Mouse (Mus musculus) v-Abl transformed pro-B cells (cell line): ENCODE results near the gene Samhd1.

Experiments
- in situ Hi-C, 2 experiments: fragments of 400-800 bp; cut with MboI; formaldehyde crosslinking; loops; one replicate each; pipeline ENCODE4 v1.15.1; 2025; ENCODE audit not compliant: unreplicated experiment in 2 of 2

The Samhd1 gene

DNA sequence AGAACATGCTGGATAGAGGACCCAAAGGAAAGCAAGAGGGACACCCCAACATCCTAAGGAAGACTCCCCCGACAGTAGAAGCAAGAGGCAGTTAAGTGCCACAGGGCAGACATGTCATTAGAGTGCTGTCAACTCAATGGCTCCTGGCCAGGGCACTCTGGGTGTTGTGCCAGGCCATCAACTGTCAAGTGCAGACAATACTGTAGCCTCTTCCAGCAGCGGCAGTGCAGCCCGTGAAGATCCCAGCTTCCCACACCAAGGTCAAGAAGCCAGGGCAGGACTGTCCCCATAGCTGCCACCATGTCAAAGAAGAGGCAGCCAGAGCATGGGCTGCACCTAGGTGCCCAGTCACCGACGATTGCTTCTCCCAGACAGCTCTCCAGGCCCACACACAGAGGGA, 57.9 kb downstream of the Samhd1 start:
- in situ Hi-C loops = no loop called here

DNA sequence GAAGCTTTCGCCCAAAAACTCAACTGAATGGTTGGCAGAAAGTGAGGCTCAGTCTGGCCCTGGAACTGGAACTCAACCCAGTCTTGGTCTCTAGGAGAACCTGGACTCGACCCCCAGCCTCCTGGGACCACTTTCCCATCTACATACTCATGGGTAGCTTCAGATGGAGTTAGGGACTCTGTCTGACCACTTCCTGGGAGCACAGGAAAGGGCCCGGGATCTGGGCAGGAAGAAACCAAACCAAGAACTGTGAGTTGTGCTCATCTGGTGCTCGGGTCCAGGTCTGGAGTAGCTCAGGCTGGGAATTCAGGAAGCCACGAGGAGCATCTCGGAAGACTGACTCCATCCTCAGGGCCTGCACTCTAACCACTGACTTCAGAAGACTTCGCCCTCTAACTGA, 58.5 kb downstream of the Samhd1 start:
- in situ Hi-C loops = no loop called here

DNA sequence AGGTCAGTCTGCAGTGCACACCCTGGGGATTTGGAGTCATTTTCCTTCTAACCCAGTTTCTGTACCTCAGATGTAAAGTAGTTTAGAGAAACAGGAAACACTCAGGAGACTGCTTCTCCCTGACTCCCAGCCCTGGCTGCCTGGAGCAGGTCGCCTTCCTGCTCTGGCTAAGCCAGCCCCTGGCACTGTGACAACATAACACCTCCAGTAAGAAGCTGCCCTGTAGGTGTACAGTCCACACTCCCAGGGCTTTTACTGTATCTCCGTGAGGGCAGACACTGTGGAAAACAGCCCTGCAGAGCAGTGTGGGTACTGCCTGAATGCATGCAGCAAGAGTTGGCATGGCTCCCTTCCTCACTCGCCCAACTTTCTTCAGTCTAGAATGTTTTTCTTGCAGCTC, 59.4 kb downstream of the Samhd1 start:
- in situ Hi-C loops = no loop called here

DNA sequence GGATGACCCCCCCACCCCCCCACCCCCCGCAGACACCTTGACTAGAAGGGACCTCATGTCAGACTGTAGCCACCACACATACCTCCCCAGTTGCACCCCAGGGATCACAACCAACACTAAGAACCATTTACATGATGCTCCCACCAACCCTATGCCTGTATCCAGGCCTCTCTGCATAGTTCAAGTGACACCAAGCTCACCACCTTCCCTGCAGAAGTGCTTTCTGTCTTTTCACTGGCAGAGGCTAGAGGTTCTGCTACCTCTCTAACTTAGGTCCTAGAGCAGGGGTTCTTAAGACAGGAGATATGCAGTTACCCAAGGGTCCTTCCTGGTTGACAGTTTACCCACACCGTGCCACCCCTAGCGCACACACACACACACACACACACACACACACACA, 59.8 kb downstream of the Samhd1 start:
- in situ Hi-C loops = no loop called here

DNA sequence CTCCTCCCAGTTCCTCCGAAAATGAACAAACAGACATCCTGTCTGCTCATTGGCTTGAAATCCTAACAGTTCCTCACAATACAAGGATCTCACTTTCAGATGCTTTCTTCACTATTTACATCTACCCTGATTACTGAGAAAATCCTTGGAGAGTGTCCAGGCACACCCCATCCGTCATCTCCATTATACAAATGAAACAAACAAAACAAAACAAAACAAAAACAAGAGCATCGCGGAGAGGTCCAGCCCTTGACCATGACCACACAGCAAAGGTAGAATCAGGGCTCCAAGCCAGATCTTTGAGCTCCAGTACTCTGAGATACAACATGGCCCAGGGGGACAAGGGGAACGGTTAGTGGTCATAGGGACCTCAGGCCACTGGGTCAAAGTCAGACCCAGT, 60.3 kb downstream of the Samhd1 start:
- in situ Hi-C loops = no loop called here

DNA sequence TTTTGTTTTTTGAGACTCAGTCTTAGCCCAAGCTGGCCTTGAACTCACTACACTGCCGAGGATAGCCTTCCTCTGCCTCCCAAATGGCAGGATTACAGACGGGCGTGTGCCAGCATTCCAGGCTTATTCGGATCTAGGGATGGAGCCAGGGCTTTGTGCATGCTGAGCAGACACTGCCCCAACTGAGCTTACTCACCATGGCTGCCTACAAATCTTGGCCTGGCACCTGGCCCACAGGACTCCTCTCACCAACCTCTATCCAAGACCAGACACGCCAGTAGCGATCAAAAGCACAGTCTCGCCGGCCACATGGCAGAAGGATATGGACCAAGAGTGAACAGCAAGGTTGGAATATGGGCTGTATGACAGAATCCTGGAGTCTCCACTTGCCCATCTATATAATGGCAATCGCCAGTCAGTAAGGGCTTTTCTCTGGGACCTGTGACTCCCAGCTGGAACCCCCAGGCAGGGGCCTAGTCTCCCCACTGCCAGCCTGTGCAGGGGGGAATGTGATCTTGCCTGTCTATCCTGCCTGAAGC, 60.8 kb downstream of the Samhd1 start:
- in situ Hi-C loops = no loop called here

DNA sequence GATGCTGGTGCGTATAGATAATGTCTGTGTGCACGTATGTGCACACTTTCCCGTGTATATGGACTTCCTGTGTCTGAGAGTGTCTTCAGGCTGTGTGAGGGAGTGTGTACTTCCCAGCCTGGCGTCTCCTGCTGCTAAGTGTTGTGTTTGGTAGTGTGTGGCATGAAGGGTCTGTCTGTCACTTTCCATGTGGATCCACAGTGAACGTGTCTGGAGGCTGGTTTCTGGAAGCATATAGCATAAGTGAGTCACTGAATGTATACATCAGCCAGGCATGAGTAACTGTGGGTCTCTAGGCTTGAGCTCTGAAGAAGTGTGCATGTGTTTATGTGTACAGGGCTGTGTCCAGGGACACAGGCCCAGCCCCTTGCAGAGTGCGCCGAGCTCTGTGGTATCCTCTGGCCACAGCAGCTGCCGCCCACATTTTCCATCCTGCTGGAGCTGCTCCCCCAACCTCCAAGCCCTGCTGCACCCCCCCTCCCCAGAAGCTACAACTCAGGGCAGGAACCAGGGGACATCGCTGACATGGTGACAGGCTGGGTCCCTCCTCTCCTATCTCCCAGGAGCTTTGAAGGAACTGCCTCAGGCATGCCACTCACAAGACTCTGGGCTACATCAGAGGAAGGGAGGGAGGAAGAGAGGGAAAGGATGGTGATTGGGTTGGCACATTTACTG, 61.5 kb downstream of the Samhd1 start:
- in situ Hi-C loops = no loop called here

DNA sequence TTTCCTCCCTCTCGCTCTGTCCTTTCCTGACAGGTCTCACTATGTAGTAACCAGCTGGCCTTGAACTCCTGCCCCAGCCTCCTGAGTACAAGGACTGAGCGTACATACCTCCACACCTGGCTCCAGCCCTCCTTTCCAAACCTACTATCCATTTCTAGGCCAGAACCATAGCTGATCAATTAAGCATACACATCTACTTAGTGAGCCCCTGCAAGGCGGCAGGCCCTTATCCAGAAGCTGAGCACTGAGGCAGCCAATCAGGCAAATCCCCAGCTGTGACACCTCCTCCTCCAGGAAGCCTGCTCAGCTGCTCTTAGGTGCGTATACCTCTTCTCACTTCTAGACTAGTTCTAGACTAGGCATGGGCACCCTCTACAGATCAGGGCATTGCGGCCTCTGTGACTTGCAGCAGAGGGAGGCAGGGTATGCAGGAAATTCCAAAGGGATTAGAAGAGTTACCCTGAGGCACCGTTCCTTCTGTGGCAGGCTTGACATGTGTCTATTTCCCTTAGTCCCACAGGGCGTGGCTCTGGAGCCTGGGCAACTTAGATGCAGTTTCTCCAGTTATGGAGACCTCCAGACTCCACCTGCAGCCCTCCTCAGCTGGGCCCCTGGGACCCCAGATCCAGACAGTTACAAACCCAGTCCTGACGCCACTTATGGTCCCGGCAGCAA, 62.6 kb downstream of the Samhd1 start:
- in situ Hi-C loops = no loop called here

DNA sequence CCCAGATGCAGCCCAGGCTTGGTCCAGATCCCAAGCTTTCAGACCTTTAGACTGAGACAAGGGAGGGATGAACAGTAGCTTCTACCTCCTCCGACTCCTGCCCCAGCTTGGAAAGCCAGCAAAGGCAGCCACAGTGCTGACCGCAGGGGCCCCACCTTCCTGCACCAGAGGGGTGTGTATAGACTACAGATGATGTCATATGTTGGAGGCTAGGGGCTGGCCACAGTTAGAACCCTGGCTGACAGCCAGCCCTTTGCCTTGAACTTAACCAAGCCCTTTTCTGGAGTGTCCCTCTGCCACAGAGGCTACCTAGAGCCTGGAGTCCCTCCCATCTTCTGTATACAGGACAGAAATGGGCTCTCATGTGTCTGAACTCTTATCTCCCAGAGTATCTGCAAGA, 63.5 kb downstream of the Samhd1 start:
- in situ Hi-C loops = no loop called here

DNA sequence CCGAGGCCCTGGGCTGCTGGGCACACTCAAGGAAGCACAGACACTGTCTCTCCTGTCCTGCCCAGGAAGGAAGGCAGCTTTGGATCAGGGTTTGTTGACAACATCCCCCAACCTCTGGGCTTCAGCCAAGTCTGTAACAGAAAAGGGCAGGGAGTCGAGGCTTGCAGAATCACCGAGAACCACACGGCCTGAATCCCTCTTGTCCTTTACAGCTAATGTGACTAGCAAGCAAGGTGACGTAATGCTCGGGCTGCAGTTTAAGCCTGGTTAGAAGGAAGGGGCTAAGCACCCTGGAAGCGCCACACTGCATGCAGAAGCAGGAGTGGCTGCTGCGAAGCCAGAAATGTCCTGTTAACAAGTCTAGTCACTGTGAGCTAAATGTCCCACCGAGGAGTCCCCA, 64.7 kb downstream of the Samhd1 start:
- in situ Hi-C loops = no loop called here

DNA sequence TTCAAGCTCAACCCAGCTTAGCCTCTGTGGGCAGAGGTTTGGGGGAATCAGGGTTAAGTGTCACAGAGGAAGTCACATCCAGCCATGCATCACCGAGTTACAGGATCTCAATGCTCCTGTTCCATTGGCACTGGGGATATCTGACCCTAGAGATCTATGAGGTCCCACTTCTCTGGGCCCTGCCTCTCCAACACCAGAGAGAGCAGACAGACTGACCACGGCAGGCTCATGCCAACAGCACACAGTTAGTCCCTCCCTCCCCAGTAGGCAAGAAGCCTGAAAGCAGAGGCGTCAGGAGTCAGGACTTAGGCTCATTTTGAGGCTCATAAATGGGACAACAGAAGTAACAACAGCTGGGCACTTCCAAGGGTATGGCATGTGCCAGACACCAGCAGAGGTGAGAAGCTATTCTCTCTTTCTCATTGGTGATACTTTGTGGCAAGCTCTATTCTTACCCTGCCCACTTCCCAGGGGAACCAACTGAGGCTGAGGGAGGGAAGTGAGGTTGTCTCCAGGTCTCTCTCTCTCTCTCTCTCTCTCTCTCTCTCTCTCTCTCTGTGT, 65.2 kb downstream of the Samhd1 start:
- in situ Hi-C loops = no loop called here

DNA sequence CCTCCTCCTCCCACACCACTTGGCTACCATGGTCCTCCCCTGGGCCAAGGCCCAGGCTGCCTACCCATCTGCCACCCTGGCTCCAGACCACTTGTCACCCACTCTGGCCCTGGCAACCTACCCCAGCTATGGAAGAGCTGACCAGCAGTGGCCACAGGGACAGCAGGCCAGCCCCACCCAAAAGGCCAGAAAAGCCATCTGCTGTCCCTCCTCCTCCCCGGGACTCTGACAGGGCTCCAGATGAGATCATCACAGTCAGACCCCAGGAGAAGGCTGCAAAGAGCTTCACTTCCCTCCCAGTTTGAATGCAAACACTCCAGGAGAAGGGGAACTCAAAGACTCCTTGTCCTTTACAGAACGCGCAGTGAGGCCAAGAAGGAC, 65.7 kb downstream of the Samhd1 start:
- in situ Hi-C loops = no loop called here

DNA sequence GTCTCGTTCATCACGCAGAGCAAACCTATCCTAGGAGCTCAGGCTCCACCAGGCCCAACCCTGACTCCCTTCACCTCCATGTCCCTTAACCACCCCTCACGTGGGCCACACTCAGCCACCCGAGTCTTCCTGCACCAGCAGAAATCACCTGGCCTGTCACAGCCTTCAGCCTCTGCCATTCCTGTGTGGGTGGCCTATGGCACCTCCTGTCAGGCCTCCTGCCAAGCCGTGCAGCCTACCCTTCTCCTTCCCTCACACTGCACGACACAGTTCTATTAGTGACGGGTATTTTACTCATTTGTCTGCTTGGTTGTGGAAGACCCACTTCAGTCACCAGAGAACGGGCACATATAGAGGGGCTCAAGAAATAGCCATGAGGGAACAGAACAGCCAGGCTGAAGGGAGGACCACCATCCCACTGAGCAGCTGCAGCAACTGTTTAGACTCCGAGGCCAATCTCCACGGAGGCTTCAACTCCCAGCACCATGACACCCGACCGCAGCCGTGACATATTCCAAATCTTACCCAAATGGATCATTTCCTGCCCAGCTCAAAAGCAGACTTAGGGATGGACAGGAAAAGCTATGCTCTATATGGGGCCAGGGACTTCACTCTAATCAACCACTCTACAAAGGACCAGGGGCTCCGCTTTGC, 66.2 kb downstream of the Samhd1 start:
- in situ Hi-C loops = no loop called here

DNA sequence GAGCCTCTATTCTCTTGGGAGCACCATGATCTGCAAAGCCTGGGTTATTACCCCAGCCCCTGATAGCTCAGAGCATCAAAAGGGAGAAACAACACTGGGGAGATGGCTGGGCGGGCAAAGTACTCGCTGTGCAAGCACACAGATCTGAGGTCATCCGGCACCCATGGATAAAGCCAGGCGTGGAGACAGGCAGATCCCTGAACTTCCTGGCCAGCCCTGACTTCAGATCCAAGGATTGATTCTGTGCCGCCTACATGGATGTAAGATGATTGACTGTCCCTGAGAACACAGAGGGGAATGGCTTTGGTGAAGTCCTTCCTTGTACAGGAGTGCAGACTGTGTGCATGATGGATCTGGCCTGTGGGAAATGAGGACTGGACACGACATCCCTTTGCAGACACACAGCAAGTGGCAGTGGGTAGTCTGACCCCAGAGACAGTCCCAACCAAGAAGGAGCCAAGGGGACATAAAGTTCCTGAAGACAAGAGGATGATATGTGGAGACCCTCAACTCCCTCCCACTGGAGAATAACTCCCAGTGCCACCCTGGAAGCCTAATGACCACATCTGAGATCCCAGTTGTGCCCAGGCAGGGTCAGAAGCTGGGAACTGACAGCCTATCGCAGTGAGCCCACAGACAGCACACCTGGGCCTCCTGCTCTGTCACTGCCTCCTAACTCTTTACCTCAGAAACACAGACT, 68.2 kb downstream of the Samhd1 start:
- in situ Hi-C loops = no loop called here

DNA sequence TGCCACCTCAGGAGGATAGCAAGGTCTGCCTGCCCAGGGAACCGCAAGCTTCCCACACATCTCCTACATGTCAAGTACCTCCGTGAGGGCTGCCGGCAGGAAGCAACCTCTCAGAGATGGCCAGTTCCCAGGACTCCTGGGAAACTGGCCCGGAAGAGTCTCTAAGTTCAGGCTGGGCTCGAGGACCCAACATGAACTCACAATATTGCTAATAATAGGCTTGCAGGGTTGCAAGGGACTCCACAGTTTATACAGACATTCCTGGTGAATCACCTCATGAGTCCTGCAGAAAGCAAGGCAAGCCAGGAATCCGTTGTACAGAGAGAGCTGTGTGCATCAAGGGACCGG, 69.2 kb downstream of the Samhd1 start:
- in situ Hi-C loops = no loop called here

DNA sequence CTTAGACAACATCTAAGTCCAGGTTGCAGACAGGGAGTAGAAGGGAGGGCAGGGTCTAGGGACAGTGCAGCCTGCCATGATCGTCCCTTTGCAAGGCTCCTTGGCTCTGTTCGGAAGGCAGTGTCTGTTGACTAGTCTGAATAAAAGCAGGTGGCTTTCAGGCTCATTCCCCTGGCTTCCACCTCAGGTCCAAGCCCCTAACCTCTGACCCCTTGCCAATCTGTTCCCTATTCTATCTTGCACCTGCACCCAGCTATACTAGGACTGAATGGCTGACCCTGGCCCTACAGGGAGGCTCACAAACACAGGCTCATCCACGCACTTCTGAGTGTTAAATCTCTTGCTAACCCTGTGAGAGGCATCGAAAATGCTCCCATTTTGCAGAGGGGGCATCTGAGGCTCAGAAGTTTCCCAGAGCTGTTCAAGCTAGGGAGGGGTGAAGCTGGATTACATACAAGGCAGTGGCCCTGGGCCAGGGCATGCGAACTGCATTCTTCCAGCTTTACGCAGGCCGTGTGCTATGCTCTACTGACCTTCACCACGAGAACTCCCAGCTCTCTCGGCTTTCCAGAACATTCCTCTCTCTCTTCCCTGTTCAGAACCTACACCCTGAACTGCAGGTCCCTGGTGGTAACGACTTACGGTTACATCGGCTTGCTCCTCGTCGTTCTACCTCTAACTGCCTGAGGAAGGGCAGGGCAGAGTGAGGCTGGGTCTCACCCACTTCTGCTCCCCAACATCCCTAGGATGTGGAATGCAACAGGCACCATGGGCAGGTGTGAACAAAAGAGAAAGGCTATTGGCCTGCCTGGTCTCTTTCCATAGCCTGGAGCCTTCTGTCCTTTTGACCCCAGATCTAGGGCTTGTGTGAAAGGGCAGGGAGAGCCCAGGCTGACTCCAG, 69.8 kb downstream of the Samhd1 start:
- in situ Hi-C loops = no loop called here

DNA sequence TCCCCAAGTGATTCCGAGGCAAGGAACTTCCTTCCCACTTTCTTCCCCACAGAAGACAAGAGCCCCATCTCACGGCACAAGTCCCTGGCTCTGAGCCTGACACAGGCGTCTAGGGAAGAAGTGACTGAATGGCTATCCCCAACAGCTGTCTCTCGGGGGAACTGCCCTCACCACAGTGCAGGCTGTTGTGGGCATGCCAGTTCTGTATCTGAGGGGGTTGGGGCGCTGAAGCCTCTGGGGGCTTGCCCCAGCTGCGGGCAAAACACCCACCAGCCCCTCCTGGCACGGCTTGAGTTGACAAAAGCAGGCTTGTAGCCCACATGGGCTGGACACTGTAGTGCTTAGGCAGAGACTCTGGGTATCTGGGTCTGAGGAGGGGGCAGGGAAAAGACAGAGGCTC, 70.9 kb downstream of the Samhd1 start:
- in situ Hi-C loops = no loop called here

DNA sequence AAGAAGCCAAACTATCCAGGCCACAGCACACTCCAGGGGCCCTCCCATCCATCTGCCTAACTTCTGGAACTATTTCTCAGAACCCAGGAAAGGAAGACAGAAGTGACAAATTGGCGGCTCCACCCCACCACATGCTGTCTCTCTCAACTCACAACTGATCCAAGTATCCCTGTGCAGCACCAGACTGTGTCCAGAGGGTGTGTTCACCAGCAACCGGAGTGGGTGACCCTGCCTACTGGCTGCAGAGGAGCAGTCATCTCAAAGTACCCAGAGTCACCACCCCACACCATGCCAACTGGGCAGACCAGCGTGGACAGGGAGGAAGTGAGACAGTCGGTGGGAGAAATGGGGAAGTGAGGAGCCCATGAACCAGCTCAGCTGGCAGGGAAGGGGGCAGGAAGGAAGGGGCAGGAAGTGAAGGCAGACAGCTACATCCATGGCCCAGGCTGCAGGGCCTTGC, 71.8 kb downstream of the Samhd1 start:
- in situ Hi-C loops = no loop called here

DNA sequence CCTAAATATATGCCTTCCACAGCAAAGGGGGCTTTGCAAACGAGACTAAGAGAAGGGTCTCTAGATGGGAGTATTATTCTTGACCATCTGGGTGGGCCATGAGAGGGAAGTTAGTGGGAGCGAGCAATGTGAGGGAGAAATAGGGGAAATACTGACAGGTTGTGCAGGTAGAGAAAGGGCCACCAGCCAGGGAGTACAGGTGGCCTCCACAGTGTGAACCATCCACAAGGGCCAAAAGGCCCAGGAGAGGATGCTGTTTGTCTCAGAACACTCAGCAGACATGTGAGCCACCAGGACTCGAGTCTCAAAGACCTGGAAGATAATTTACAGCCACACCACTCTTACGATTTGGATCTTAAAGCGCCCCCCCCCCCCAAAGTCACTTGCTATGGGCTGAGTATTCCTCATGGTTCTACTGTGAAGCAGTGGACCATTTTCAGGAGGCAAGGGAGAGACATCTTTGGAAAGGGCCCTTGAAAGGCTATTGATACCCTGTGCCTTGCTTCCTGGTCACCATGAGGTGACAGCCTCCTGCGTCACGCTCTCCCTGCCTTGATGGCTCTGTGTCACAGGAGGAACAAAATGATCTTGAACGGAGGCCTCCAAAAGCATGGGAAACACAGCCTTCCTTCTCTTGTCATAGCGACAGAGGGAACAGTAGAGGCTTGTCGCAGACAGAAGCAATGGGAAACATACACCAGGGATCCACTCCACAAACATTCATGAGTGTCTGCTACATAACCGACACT, 74.3 kb downstream of the Samhd1 start:
- in situ Hi-C loops = no loop called here
